Mouse (Mus musculus) cerebellum, postnatal 10 days (tissue): ENCODE data around the gene Ttc21a.
"Not testable (repeated sequence)": the region's sequence is repeated elsewhere in the genome, so short reads cannot be mapped to it uniquely, and the experiment has no call there.

Experiments used
- DNase-seq, 2 experiments: peaks; one replicate each; pipeline ENCODE4 v3.0.0; 2021; ENCODE audit warnings: mixed read lengths in 2 of 2

Ttc21a gene

GRCm38 (mm10) chr9:120000761-120001160 is 63.4 kb downstream of the Ttc21a start:
- no peak for DNase-seq

- DNase-seq: peak; percentile 42 to 61
These were observed 64.7 kb downstream of the Ttc21a start for GRCm38 (mm10) chr9:120001945-120002725.

GRCm38 (mm10) chr9:120002893-120003292 is 65.5 kb downstream of the Ttc21a start:
- DNase-seq: no peak

GRCm38 (mm10) chr9:120005936-120006335 is 68.5 kb downstream of the Ttc21a start:
- DNase-seq: peak in 1 of 2 experiments; percentile 27

GRCm38 (mm10) chr9:120007833-120008232 is 70.4 kb downstream of the Ttc21a start:
- DNase-seq: no peak

GRCm38 (mm10) chr9:120009226-120009841 is 71.9 kb downstream of the Ttc21a start:
- DNase-seq: no peak

- no peak for DNase-seq
These were observed 72.5 kb downstream of the Ttc21a start for GRCm38 (mm10) chr9:120009871-120010270.

- peak; percentile 99 to 100 for DNase-seq
These were observed 73.5 kb downstream of the Ttc21a start for GRCm38 (mm10) chr9:120010781-120011511.

- peak; percentile 91 for DNase-seq
These were observed 74.1 kb downstream of the Ttc21a start for GRCm38 (mm10) chr9:120011533-120011932.

- not testable (repeated sequence) for DNase-seq
These were observed 74.8 kb downstream of the Ttc21a start for GRCm38 (mm10) chr9:120012161-120012560.

- DNase-seq: no peak
These were observed 75.4 kb downstream of the Ttc21a start for GRCm38 (mm10) chr9:120012781-120013180.

GRCm38 (mm10) chr9:120013251-120013820 is 75.9 kb downstream of the Ttc21a start:
- peak in 1 of 2 experiments; percentile 9 for DNase-seq

GRCm38 (mm10) chr9:120014828-120015227 is 77.4 kb downstream of the Ttc21a start:
- no peak for DNase-seq

GRCm38 (mm10) chr9:120016956-120017355 is 79.5 kb downstream of the Ttc21a start:
- DNase-seq: no peak
